Comparison of ENCODE assay signal across 30 mouse cellular contexts in genomic region chr17:84653544-84653943, GRCm38 (mm10). TPM values are rescaled to one million over a fixed set of nuclear protein-coding genes. Genes with fewer than 3 reads are reported as not detected.
DNase-seq lines count a peak whose midpoint lies in the region; ATAC-seq and TF ChIP-seq lines count a peak whose summit lies in the region.
"Had no signal": no experiment of that assay in that cellular context is flagged by ENCODE, and none has a peak within 500 bp of the region (broad histone marks: within the 10 kb centered on the region; RNA-seq: fewer than 3 reads in every experiment).

No protein-coding gene starts in this region.

- H3K27ac ChIP-seq in heart, adult 2 months: no peak overlapping the region
- no peak overlapping the region for H3K27ac ChIP-seq in liver, adult 2 months (replicated peaks; ENCODE audit: insufficient read depth, low read depth, low read length)
- no peak overlapping the region for H3K27ac ChIP-seq in liver, embryonic 11.5 days (ENCODE audit: low read depth, low read length)
- no peak overlapping the region for H3K27ac ChIP-seq in liver, postnatal 0 days (ENCODE audit: low read depth)
- H3K27ac ChIP-seq: embryonic facial prominence, embryonic 13.5 days; embryonic facial prominence, embryonic 15.5 days; forebrain, embryonic 10.5 days; forebrain, embryonic 12.5 days had no signal

- H3K36me3 ChIP-seq in heart, adult 2 months (ENCODE audit: control insufficient read depth, insufficient read depth, low read length): no peaks in the 10 kb centered on the region
- H3K36me3 ChIP-seq in liver, adult 2 months (ENCODE audit: control insufficient read depth, insufficient read depth, low read length): no peaks in the 10 kb centered on the region
- H3K36me3 ChIP-seq in liver, embryonic 11.5 days (ENCODE audit: control insufficient read depth, insufficient read depth, low read length): no peaks in the 10 kb centered on the region
- no peaks in the 10 kb centered on the region for H3K36me3 ChIP-seq in liver, postnatal 0 days (replicated peaks; ENCODE audit: insufficient read depth, low read length)
- H3K36me3 ChIP-seq: forebrain, embryonic 12.5 days; G1E had no signal

- TF ChIP-seq POLR2A in heart, adult 2 months (IDR thresholded peaks at IDR 0.05; ENCODE audit: insufficient read depth, low read depth, low read length): no peak
- no peak for TF ChIP-seq POLR2A in liver, adult 2 months (IDR thresholded peaks at IDR 0.05; ENCODE audit: extremely low read depth, insufficient read depth, low read length)

- ATAC-seq in liver, embryonic 11.5 days (replicated peaks; ENCODE audit: low FRiP score): no peak
- peak; percentile 61 for ATAC-seq in liver, postnatal 0 days
- ATAC-seq: activated CD4-positive, CD25-positive, alpha-beta regulatory T cell, adult 4 months; CD4-positive, CD25-positive, alpha-beta regulatory T cell, adult 4 months; forebrain, embryonic 14.5 days; forebrain, embryonic 16.5 days; Patski had no signal

- no peaks in the 10 kb centered on the region for H3K4me1 ChIP-seq in heart, adult 2 months (ENCODE audit: control insufficient read depth, insufficient read depth, low read length)
- H3K4me1 ChIP-seq in liver, adult 2 months (ENCODE audit: control insufficient read depth, insufficient read depth, low read length): peaks cover 4% of the 10 kb centered on the region
- H3K4me1 ChIP-seq in liver, embryonic 11.5 days (replicated peaks; ENCODE audit: control insufficient read depth, insufficient read depth, low read length): no peaks in the 10 kb centered on the region
- H3K4me1 ChIP-seq in liver, postnatal 0 days (ENCODE audit: insufficient read depth): peaks cover 6% of the 10 kb centered on the region; the same call in 1 of the 2 replicates

- no peaks in the 10 kb centered on the region for H3K79me2 ChIP-seq in heart, adult 2 months (replicated peaks; ENCODE audit: control insufficient read depth, insufficient read depth, low read length)
- no peaks in the 10 kb centered on the region for H3K79me2 ChIP-seq in liver, adult 2 months (ENCODE audit: control insufficient read depth, insufficient read depth, low read length)

- H3K9me3 ChIP-seq in liver, embryonic 11.5 days (ENCODE audit: control insufficient read depth, low read length): no peaks in the 10 kb centered on the region
- H3K9me3 ChIP-seq in liver, postnatal 0 days (ENCODE audit: low read length): no peaks in the 10 kb centered on the region
- H3K9me3 ChIP-seq: embryonic facial prominence, embryonic 13.5 days; embryonic facial prominence, embryonic 15.5 days; forebrain, embryonic 10.5 days; forebrain, embryonic 12.5 days; G1E had no signal

- WGBS in heart, adult 2 months: 87% methylated on average over 9 of the region's 9 CpGs
- WGBS in liver, adult 2 months: 41% methylated on average over 9 of the region's 9 CpGs
- WGBS in liver, embryonic 11.5 days: 88% methylated on average over 9 of the region's 9 CpGs
- 68% methylated on average over 9 of the region's 9 CpGs for WGBS in liver, postnatal 0 days (ENCODE audit: insufficient replicate concordance)

- H3K4me3 ChIP-seq in heart, adult 2 months: no peak overlapping the region
- H3K4me3 ChIP-seq in liver, adult 2 months (ENCODE audit: insufficient read depth, low read depth, low read length): no peak overlapping the region
- H3K4me3 ChIP-seq in liver, embryonic 11.5 days (ENCODE audit: low read depth, low read length): no peak overlapping the region
- H3K4me3 ChIP-seq in liver, postnatal 0 days (ENCODE audit: low read depth, low read length): no peak overlapping the region
- H3K4me3 ChIP-seq: embryonic facial prominence, embryonic 13.5 days; embryonic facial prominence, embryonic 15.5 days; erythroblast, embryonic 14.5 days; forebrain, embryonic 10.5 days; forebrain, embryonic 12.5 days had no signal

- H3K4me2 ChIP-seq in liver, embryonic 11.5 days: no peak overlapping the region
- H3K4me2 ChIP-seq in liver, postnatal 0 days (ENCODE audit: low read depth, low read length): no peak overlapping the region
- H3K4me2 ChIP-seq: embryonic facial prominence, embryonic 13.5 days; embryonic facial prominence, embryonic 15.5 days; forebrain, embryonic 12.5 days had no signal

- peak; percentile 42 for DNase-seq in heart, adult 11 months
- no peak for DNase-seq in heart, adult 2 months
- DNase-seq in liver, adult 2 months (ENCODE audit: extremely low read depth, low read depth, low spot score): peak; percentile 76
- no peak for DNase-seq in liver, embryonic 11.5 days (ENCODE audit: low spot score)
- no peak for DNase-seq in liver, postnatal 0 days
- DNase-seq in liver: no peak
- DNase-seq: adrenal gland, adult 8-10 months; adrenal gland, postnatal 14 days; B cell, adult 2 months; cerebellum, adult 11 months; cerebellum, adult 18-20 months; cerebellum, adult 8-10 months; cerebellum, adult 9-11 months; cerebellum, postnatal 14 days; cerebellum, postnatal 36 days; embryo, embryonic 11 days had no signal

- intact Hi-C loops in heart, adult 2 months (cut with DNase I): no loop called here

- no peaks in the 10 kb centered on the region for H3K27me3 ChIP-seq in heart, adult 2 months (ENCODE audit: control insufficient read depth, insufficient read depth, low read length)
- H3K27me3 ChIP-seq in liver, adult 2 months (ENCODE audit: control insufficient read depth, insufficient read depth, low read length): no peaks in the 10 kb centered on the region
- no peaks in the 10 kb centered on the region for H3K27me3 ChIP-seq in liver, embryonic 11.5 days (replicated peaks; ENCODE audit: control insufficient read depth, insufficient read depth, low read length)
- H3K27me3 ChIP-seq in liver, postnatal 0 days (ENCODE audit: insufficient read depth, low read length): no peaks in the 10 kb centered on the region
- H3K27me3 ChIP-seq: CH12.LX; embryonic facial prominence, embryonic 13.5 days; embryonic facial prominence, embryonic 15.5 days; forebrain, embryonic 12.5 days; Patski had no signal

- TF ChIP-seq CTCF in heart, adult 2 months (IDR thresholded peaks at IDR 0.05): no peak
- TF ChIP-seq CTCF in liver, adult 2 months (IDR thresholded peaks at IDR 0.05; ENCODE audit: low read depth, low read length): no peak
- TF ChIP-seq CTCF in liver, postnatal 0 days (IDR thresholded peaks at IDR 0.05; ENCODE audit: low read depth): no peak

- H3K9ac ChIP-seq in heart, adult 2 months (ENCODE audit: low read depth, low read length): no peak overlapping the region
- H3K9ac ChIP-seq in liver, adult 2 months (ENCODE audit: low read depth, low read length): no peak overlapping the region
- no peak overlapping the region for H3K9ac ChIP-seq in liver, embryonic 11.5 days (ENCODE audit: low read depth, low read length)
- no peak overlapping the region for H3K9ac ChIP-seq in liver, postnatal 0 days (replicated peaks)
- H3K9ac ChIP-seq: embryonic facial prominence, embryonic 13.5 days; embryonic facial prominence, embryonic 15.5 days; forebrain, embryonic 12.5 days had no signal

- TF ChIP-seq EP300 in heart, adult 2 months (IDR thresholded peaks at IDR 0.05; ENCODE audit: insufficient read depth, low read depth, low read length): no peak
- no peak for TF ChIP-seq EP300 in liver, postnatal 0 days (IDR thresholded peaks at IDR 0.05; ENCODE audit: low read depth)

RNA-seq across cellular contexts. Expression of gene Abcg8, which starts 22.6 kb away (rescaled TPM):
- not detected for total RNA-seq in heart, adult 2 months (2021)
- polyA plus RNA-seq in heart, adult 2 months (2012; rRNA removed): 0.06 TPM in 1 of 2 replicates, not detected in the other
- 65.5 and 71.1 TPM in 2 replicates for total RNA-seq in liver, adult 2 months (2014; rRNA removed)
- polyA plus RNA-seq in liver, adult 2 months (2012; rRNA removed): 91.6 and 115 TPM in 2 replicates
- 0.10 and 0.14 TPM in 2 replicates for polyA plus RNA-seq in liver, embryonic 11.5 days (2014; fragmentation: Nextera tagmentation; extraction: Ambion mirVana)
- polyA plus RNA-seq in liver, postnatal 0 days (2015; fragmentation: Nextera tagmentation; extraction: Ambion mirVana): 5.6 and 7.4 TPM in 2 replicates
- total RNA-seq: adrenal gland, adult 18-20 months; adrenal gland, adult 8-10 months; common myeloid progenitor, adult 5-6 weeks had no signal
- polyA plus RNA-seq: activated CD4-positive, CD25-positive, alpha-beta regulatory T cell, adult 4 months; CD4-positive, CD25-positive, alpha-beta regulatory T cell, adult 4 months; erythroblast, embryonic 14.5 days; forebrain, embryonic 16.5 days; G1E had no signal

RNA-seq across cellular contexts. Expression of gene Dync2li1, which starts 27.2 kb away (rescaled TPM):
- total RNA-seq in heart, adult 2 months (2021): 1 to 10 TPM; 2.7 to 3.5 TPM
- 2.9 and 3.2 TPM in 2 replicates for polyA plus RNA-seq in heart, adult 2 months (2012; rRNA removed)
- 0.74 and 1.3 TPM in 2 replicates for total RNA-seq in liver, adult 2 months (2014; rRNA removed)
- 0.10 TPM in 2 replicates for polyA plus RNA-seq in liver, adult 2 months (2012; rRNA removed)
- 7.1 and 8.9 TPM in 2 replicates for polyA plus RNA-seq in liver, embryonic 11.5 days (2014; fragmentation: Nextera tagmentation; extraction: Ambion mirVana)
- 2.4 and 3.4 TPM in 2 replicates for polyA plus RNA-seq in liver, postnatal 0 days (2015; fragmentation: Nextera tagmentation; extraction: Ambion mirVana)
- total RNA-seq: G1E had no signal
- polyA plus RNA-seq: erythroblast, embryonic 14.5 days; G1E had no signal

RNA-seq across cellular contexts. Expression of gene Abcg5, which starts 29.3 kb away (rescaled TPM):
- not detected for total RNA-seq in heart, adult 2 months (2021)
- polyA plus RNA-seq in heart, adult 2 months (2012; rRNA removed): 0.09 TPM in 1 of 2 replicates, not detected in the other
- 109 and 133 TPM in 2 replicates for total RNA-seq in liver, adult 2 months (2014; rRNA removed)
- polyA plus RNA-seq in liver, adult 2 months (2012; rRNA removed): 100 and 118 TPM in 2 replicates
- 0.18 and 0.53 TPM in 2 replicates for polyA plus RNA-seq in liver, embryonic 11.5 days (2014; fragmentation: Nextera tagmentation; extraction: Ambion mirVana)
- 9.3 and 12.7 TPM in 2 replicates for polyA plus RNA-seq in liver, postnatal 0 days (2015; fragmentation: Nextera tagmentation; extraction: Ambion mirVana)
- total RNA-seq: adrenal gland, adult 18-20 months; CH12.LX; common myeloid progenitor, adult 5-6 weeks had no signal
- polyA plus RNA-seq: activated CD4-positive, CD25-positive, alpha-beta regulatory T cell, adult 4 months; CD4-positive, CD25-positive, alpha-beta regulatory T cell, adult 4 months; erythroblast, embryonic 14.5 days; G1E; Patski had no signal

Comparison
In these comparisons a context has a peak if more than half of its experiments do, and no peak if none do; other contexts are left out.
1. DNase-seq: peak in heart, adult 11 months (single experiment) and liver, adult 2 months (single experiment); none in heart, adult 2 months (0 of 2), liver, embryonic 11.5 days (single experiment), liver, postnatal 0 days (single experiment) and liver (single experiment).
2. RNA of gene Abcg8, which starts 22.6 kb away (polyA plus RNA-seq): 91.6 to 115 TPM in liver, adult 2 months; 5.6 to 7.4 TPM in liver, postnatal 0 days, 0.10 to 0.14 TPM in liver, embryonic 11.5 days and 0.06 TPM in heart, adult 2 months; every median in the first group is over 10 times any median in the second.